Mouse (Mus musculus) G1E (cell line): ENCODE measurements at regions not wholly inside any gene's neighbourhood (a gene's known extent, or its start where the extent isn't known, plus 50 kb on each side); places are given as distances from the start of the nearest gene placed in this dataset.

ENCODE experiments used
- CTCF ChIP-seq: IDR thresholded peaks from 2 replicates; pipeline ENCODE4 v1.5.1; 2012; ENCODE audit warnings: low read depth, low read length, inconsistent platforms, mixed read lengths
- GATA1 ChIP-seq: IDR thresholded peaks from 2 replicates; pipeline ENCODE4 v1.6.1; 2012; ENCODE audit warnings: borderline replicate concordance, low read length, inconsistent platforms, mixed read lengths
- GATA2 ChIP-seq: IDR thresholded peaks from 2 replicates; pipeline ENCODE4 v1.6.1; 2012; ENCODE audit warnings: low read depth, low read length, inconsistent platforms, borderline replicate concordance
- POLR2AphosphoS5 ChIP-seq: IDR thresholded peaks from 2 replicates; pipeline ENCODE4 v1.6.1; 2012; ENCODE audit warnings: low read depth, low read length, inconsistent platforms; ENCODE audit not compliant: insufficient replicate concordance
- TAL1 ChIP-seq: conservative IDR thresholded peaks from 2 replicates; pipeline ENCODE4 v1.6.1; 2012; ENCODE audit warnings: low read depth, low read length, inconsistent platforms, mixed read lengths

- no peak for TF ChIP-seq GATA1
- TF ChIP-seq CTCF = peak; percentile 42; the same call in 1 of the 2 replicates
- TF ChIP-seq POLR2AphosphoS5 = no peak
- TF ChIP-seq TAL1 = no peak
- TF ChIP-seq GATA2 = no peak
These were observed 582.4 kb upstream of the Gje1 start for GRCm38 (mm10) chr10:15300199-15301085.
